Mouse (Mus musculus): Measurements from ENCODE around the gene Rtn4.

The Rtn4 gene

GRCm38 (mm10) chr11:29765063-29765462 lies 72.3 kb downstream of the Rtn4 start:
- no peak for DNase-seq (ENCODE audit: low read depth)

GRCm38 (mm10) chr11:29766313-29766982 lies 73.7 kb downstream of the Rtn4 start:
- no peak for DNase-seq (ENCODE audit: low read depth)

- DNase-seq (ENCODE audit: low read depth): no peak
These were observed 75.8 kb downstream of the Rtn4 start for GRCm38 (mm10) chr11:29768523-29768922.

- DNase-seq (ENCODE audit: low read depth): no peak
These were observed 78.1 kb downstream of the Rtn4 start for GRCm38 (mm10) chr11:29770666-29771400.

- DNase-seq (ENCODE audit: low read depth): no peak
These were observed 79.5 kb downstream of the Rtn4 start for GRCm38 (mm10) chr11:29772279-29772678.

DNA sequence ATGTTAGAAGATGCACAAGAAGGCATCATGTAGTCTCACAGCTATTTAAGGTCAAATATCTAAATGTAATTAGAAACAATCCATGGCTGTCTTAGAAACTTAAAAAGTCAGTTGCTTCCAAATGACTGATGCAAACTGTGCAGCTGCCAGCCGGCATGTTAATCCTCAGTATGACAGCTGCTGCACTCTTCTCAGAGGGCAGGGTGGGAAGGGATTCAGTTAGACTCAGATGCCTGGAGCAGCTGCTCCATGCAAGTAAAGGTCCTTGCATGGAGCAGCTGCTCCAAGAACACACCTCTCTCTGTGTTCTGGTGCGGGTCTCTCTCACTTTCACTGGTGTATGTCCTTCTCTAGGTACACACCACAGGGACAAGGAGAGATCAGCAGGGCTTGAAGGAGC lies 81.5 kb downstream of the Rtn4 start:
- DNase-seq (ENCODE audit: low read depth): no peak

GRCm38 (mm10) chr11:29774760-29775159 lies 82.0 kb downstream of the Rtn4 start:
- no peak for DNase-seq (ENCODE audit: low read depth)

- DNase-seq (ENCODE audit: low read depth): no peak
These were observed 85.2 kb downstream of the Rtn4 start for GRCm38 (mm10) chr11:29777964-29778363.

DNA sequence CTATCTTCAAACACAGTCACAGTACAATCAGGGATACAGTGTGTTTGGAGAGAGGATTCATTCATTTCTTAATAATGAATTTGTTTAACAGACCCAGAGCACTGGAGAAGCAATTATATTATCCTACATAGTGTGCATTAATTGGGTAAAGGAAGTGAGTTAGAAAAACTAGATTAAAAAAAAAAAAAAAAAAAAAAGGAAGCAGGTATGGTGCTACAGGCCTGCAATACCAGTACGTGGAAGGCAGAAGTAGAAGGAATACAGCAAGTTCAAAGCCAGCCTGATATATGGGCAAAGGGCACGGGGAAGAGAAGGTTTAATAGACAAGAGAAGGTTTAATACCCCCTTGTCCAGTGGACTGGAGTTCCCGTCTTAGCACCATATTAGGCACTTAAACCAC lies 86.2 kb downstream of the Rtn4 start:
- no peak for DNase-seq (ENCODE audit: low read depth)

DNA sequence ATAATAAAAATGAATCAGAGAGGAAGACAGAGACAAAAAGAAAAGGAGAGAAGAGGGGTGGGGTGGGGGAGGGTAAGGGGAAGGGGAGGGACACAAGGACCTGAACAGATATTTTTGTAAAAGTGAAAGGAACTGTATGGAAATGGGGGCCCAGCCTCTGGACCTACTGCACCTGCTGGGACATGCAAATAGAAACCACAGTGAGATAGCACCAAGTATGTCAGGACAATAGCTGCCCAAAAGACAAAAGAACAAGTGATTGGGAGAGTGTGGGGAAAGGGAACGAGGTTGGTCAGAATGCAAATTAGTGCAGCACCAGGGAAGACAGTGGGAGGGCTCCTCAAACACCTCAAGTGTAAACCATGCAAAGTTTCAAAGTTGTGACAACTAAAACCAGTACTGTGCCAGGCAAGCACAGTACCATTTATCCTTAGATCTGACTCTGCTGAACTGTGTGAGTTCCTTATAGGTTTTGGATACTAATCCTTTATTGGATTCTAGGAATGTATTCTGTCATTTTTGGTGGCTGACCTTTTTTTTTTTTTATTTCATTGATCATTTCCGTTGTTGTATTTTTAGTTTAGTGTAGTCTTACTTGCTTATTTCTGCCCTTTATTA lies 86.8 kb downstream of the Rtn4 start:
- no peak for DNase-seq (ENCODE audit: low read depth)

- DNase-seq (ENCODE audit: low read depth): no peak
These were observed 94.0 kb downstream of the Rtn4 start for GRCm38 (mm10) chr11:29786583-29787219.

- DNase-seq (ENCODE audit: low read depth): no peak
These were observed 94.7 kb downstream of the Rtn4 start for GRCm38 (mm10) chr11:29787473-29787872.

- no peak for DNase-seq (ENCODE audit: low read depth)
These were observed 95.8 kb downstream of the Rtn4 start for GRCm38 (mm10) chr11:29788499-29788898.

GRCm38 (mm10) chr11:29788921-29789638 lies 96.3 kb downstream of the Rtn4 start:
- DNase-seq (ENCODE audit: low read depth): no peak

DNA sequence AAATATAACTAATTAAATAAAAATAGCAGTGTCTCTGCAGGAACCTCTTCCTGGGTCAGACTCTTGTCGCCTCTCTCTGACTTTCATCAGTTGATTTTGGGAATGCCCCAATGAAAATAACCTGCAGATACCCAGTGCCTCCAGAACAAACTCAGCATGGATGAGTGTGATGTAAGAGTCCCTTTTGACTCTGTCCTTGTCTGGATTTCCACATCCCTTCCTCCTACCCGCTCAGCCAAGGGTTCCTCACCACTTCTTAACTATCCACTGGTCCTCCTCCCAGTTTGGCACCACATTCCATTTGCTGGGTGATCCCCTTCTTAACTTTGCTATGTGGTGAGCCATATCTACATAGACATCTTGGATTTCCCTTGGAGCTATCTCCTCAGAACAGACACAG lies 98.0 kb downstream of the Rtn4 start:
- no peak for DNase-seq (ENCODE audit: low read depth)
